Mouse (Mus musculus): Measurements from ENCODE around the gene Hist1h1e. TPM values are rescaled to one million over a fixed set of nuclear protein-coding genes. Genes with fewer than 3 reads are reported as not detected.
"Not testable (repeated sequence)": the region's sequence is repeated elsewhere in the genome, so short reads cannot be mapped to it uniquely, and the experiment has no call there.

The Hist1h1e gene
- total RNA-seq, 2 experiments from 2014 or later: 53.2 to 57.3 TPM

- intact Hi-C loops (cut with DNase I): no loop called here
- no peak for TF ChIP-seq CTCF (IDR thresholded peaks at IDR 0.05)
- Histone ChIP-seq H3K27ac (no peak overlapping the region), H3K4me3 (no peak overlapping the region)
- DNase-seq (ENCODE audit: extremely low spot score in 1 of 2, low spot score in 2 of 2): no peak
Measured at GRCm38 (mm10) chr13:23576906-23577639, 45.3 kb downstream of the Hist1h1e start.

GRCm38 (mm10) chr13:23576351-23576881 lies 45.9 kb downstream of the Hist1h1e start:
- intact Hi-C loops (cut with DNase I): no loop called here
- TF ChIP-seq CTCF (IDR thresholded peaks at IDR 0.05): no peak
- Histone ChIP-seq H3K27ac (peak overlapping the region; percentile 80), H3K4me3 (peak overlapping the region; percentile 42)
- no peak for DNase-seq (ENCODE audit: extremely low spot score in 1 of 2, low spot score in 2 of 2)

GRCm38 (mm10) chr13:23575864-23576313 lies 46.5 kb downstream of the Hist1h1e start:
- peak overlapping the region; percentile 42 for H3K4me3 ChIP-seq
- intact Hi-C loops (cut with DNase I): not testable (repeated sequence)
- peak in 1 of 2 experiments; percentile 26 for DNase-seq (ENCODE audit: extremely low spot score in 1 of 2, low spot score in 2 of 2)
- peak overlapping the region; percentile 80 for H3K27ac ChIP-seq

DNA sequence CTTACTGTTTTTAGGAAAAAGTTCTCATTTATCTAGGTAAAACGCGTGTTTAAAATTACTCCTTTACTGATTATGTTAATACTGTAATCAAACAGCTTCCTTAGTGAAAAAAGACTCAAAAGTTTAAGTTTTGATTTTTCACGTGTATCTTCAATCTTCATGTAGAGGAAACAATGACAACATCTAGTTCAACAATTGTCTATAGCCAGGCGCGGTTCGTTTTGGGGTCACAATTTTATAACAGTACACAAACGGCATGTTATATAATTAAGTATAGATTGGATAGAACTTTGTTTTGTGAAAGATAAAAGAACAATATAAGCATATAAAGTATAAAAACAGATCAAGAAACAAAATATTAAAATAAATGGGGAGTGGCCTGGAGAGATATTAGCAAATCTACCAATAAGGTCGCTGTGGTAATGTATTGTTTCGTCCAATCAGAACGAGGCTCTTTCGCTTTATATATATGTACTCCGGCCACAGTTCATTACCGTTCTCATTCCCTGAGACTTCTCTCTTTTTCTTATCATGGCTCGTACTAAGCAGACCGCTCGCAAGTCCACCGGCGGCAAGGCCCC lies 47.0 kb downstream of the Hist1h1e start, which contains the start of gene Hist1h3d:
TSS of gene Hist1h3d (plus strand) at position 493 of the 581 bp plus-strand sequence.
- intact Hi-C loops (cut with DNase I): no loop called here
- peak within 1 kb of the TSS; percentile 42 for H3K4me3 ChIP-seq
- peak; percentile 45 to 54 for DNase-seq (ENCODE audit: extremely low spot score in 1 of 2, low spot score in 2 of 2)
- peak within 1 kb of the TSS; percentile 80 for H3K27ac ChIP-seq
- no peak for TF ChIP-seq CTCF (IDR thresholded peaks at IDR 0.05)

DNA sequence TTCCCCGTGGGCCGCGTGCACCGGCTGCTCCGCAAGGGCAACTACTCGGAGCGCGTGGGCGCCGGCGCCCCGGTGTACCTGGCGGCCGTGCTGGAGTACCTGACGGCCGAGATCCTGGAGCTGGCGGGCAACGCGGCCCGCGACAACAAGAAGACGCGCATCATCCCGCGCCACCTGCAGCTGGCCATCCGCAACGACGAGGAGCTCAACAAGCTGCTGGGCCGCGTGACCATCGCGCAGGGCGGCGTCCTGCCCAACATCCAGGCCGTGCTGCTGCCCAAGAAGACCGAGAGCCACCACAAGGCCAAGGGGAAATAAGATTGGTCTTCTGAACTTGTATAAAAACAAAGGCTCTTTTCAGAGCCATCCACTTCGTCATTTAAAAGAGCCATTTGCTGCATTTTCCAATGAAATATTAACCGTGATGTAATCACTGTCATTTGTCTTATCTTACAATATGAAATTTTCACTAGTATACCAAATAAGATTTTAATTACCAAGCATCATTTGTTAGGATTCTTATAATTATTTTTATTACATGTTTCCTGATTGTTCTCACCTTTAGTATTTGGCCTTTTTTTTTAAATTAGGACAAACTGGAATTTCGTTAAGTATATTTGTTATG lies 47.7 kb downstream of the Hist1h1e start:
- Histone ChIP-seq H3K27ac (peak overlapping the region; percentile 65), H3K4me3 (peak overlapping the region; percentile 42)
- DNase-seq (ENCODE audit: extremely low spot score in 1 of 2, low spot score in 2 of 2): not testable (repeated sequence)
- intact Hi-C loops (cut with DNase I): loop anchor here (5.0 kb wide), 1 partner anchor 42 kb away; the partner anchor contains the start of genes Hist1h2af and Hist1h4h

DNA sequence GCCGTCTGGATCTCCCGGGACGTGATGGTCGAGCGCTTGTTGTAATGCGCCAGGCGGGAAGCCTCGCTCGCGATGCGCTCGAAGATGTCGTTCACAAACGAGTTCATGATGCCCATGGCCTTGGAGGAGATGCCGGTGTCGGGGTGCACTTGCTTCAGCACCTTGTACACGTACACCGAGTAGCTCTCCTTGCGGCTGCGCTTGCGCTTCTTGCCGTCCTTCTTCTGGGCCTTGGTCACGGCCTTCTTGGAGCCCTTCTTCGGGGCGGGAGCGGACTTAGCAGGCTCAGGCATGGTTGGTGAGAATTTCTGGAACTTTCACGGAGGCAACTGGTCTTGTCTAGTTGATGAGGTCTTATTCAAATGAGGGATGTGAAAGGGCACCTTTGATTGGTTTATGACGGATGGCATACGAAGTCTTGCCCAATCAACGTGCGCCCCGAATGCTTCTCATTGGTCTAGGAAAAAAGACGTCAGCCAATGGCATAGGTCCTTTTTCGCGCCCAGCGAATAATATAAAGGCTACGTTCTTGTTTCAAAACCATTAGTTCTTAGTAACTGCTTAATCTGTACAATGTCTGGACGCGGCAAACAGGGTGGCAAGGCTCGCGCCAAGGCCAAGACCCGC lies 48.3 kb downstream of the Hist1h1e start, which contains the start of the genes Hist1h2bf and Hist1h2ad:
TSS of gene Hist1h2bf (minus strand) at position 299 of the 627 bp plus-strand sequence.
TSS of gene Hist1h2ad (plus strand) at position 484 of the 627 bp plus-strand sequence.
- peak within 1 kb of the TSS; percentile 65 for H3K27ac ChIP-seq
- H3K4me3 ChIP-seq: peak within 1 kb of the TSS; percentile 42
- peak; percentile 84 to 88 for DNase-seq (ENCODE audit: extremely low spot score in 1 of 2, low spot score in 2 of 2)
- intact Hi-C loops (cut with DNase I): loop anchor here (5.0 kb wide), 1 partner anchor 42 kb away; the partner anchor contains the start of genes Hist1h2af and Hist1h4h

- H3K4me3 ChIP-seq: peak overlapping the region; percentile 55
- DNase-seq (ENCODE audit: extremely low spot score in 1 of 2, low spot score in 2 of 2): not testable (repeated sequence)
- intact Hi-C loops (cut with DNase I): loop anchor here (5.0 kb wide), 1 partner anchor 41 kb away; the partner anchor contains the start of genes Hist1h2af and Hist1h4h
- peak overlapping the region; percentile 86; the same call in 1 of the 2 replicates for H3K27ac ChIP-seq
Measured at GRCm38 (mm10) chr13:23573034-23573897, 49.1 kb downstream of the Hist1h1e start.

- peak overlapping the region; percentile 86; the same call in 1 of the 2 replicates for H3K27ac ChIP-seq
Measured at GRCm38 (mm10) chr13:23572218-23573033, 49.9 kb downstream of the Hist1h1e start.

GRCm38 (mm10) chr13:23571504-23572217 lies 50.7 kb downstream of the Hist1h1e start:
- H3K4me3 ChIP-seq: peak overlapping the region; percentile 55
- DNase-seq (ENCODE audit: extremely low spot score in 1 of 2, low spot score in 2 of 2): not testable (repeated sequence)
- peak overlapping the region; percentile 94 for H3K27ac ChIP-seq
- intact Hi-C loops (cut with DNase I): loop anchor here (5.0 kb wide), 1 partner anchor 39 kb away; the partner anchor contains the start of genes Hist1h2af and Hist1h4h

More at GRCm38 (mm10) chr13:23572218-23573033, 49.9 kb downstream of the Hist1h1e start:
- peak overlapping the region; percentile 55 for H3K4me3 ChIP-seq
- no peak for TF ChIP-seq CTCF (IDR thresholded peaks at IDR 0.05)
- intact Hi-C loops (cut with DNase I): loop anchor here (5.0 kb wide), 1 partner anchor 40 kb away; the partner anchor contains the start of genes Hist1h2af and Hist1h4h
- DNase-seq (ENCODE audit: extremely low spot score in 1 of 2, low spot score in 2 of 2): no peak

All from left cerebral cortex, adult 2 months (tissue).